Mouse (Mus musculus): ENCODE results near the gene Mrtfa.

DNA sequence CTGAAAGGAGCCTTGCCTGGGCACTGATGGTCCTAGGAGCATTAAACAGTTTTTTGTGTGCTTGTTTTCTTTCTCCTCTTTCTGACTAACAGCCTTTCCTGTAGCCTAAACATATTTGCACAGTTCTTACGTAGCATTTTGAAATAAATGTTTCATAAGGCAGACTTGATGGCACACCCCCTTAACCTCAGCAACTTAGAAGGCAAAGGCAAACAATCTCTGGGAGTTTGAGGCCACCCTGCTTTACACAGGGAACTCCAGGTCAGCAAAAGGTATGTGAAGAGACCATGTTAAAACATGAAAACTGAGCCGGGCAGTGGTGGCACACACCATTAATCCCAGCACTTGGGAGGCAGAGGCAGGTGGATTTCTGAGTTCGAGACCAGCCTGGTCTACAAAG is 214.9 kb downstream of the Mrtfa start:
- no peak for TF ChIP-seq CTCF (IDR thresholded peaks at IDR 0.05; ENCODE audit: low read depth, low read length)
- no peak for TF ChIP-seq EP300 (IDR thresholded peaks at IDR 0.05; ENCODE audit: insufficient read depth, low read depth, low read length)

Measured in ES-Bruce4 (cell line).